In genomic region chr11:84429581-84429980, GRCm38 (mm10) we compare ENCODE assay signal across 8 mouse cellular contexts.
DNase-seq lines count a peak whose midpoint lies in the region; ATAC-seq and TF ChIP-seq lines count a peak whose summit lies in the region.

No protein-coding gene starts in this region.

- DNase-seq in ovary, postnatal 14 days (ENCODE audit: low spot score): peak; percentile 21
- no peak for DNase-seq in ovary, postnatal 36 days (ENCODE audit: low spot score)
- DNase-seq in Patski (ENCODE audit: low read depth, low spot score): no peak
- peak; percentile 28 to 44 for DNase-seq in layer of hippocampus, postnatal 10 days (ENCODE audit: low spot score in 2 of 2)
- DNase-seq in naive thymus-derived CD4-positive, alpha-beta T cell, adult 2 months (ENCODE audit: low read depth): peak; percentile 65
- DNase-seq in ovary, postnatal 10 days (ENCODE audit: low spot score): no peak

- H3K9me3 ChIP-seq in hindbrain, embryonic 12.5 days (replicated peaks): no peaks in the 10 kb centered on the region

- no peak overlapping the region for H3K4me3 ChIP-seq in hindbrain, embryonic 12.5 days

- no peak overlapping the region for H3K4me2 ChIP-seq in hindbrain, embryonic 12.5 days (replicated peaks)

- no peak overlapping the region for H3K9ac ChIP-seq in hindbrain, embryonic 12.5 days

- no peaks in the 10 kb centered on the region for H3K27me3 ChIP-seq in Patski
- no peaks in the 10 kb centered on the region for H3K27me3 ChIP-seq in hindbrain, embryonic 12.5 days

- in situ Hi-C loops in Patski (cut with MboI; ENCODE audit: low pct_unique_long_range_greater_than_20kb): no loop called here

- POLR2A ChIA-PET in Patski (lab: Charles Lee): no interaction called here

- H3K4me1 ChIP-seq in hindbrain, embryonic 12.5 days: peaks cover 24% of the 10 kb centered on the region

- WGBS in hindbrain, embryonic 12.5 days: 19% methylated on average over 1 of the region's 1 CpGs

- no peak for ATAC-seq in Patski
- peak; percentile 82 for ATAC-seq in common myeloid progenitor, adult 5-6 weeks (replicated peaks; ENCODE audit: low read depth, poor library complexity, severe bottlenecking)
- ATAC-seq in hindbrain, embryonic 12.5 days (ENCODE audit: low FRiP score): peak; percentile 71

- H3K27ac ChIP-seq in hindbrain, embryonic 12.5 days: no peak overlapping the region

- TF ChIP-seq CTCF in Patski (IDR thresholded peaks at IDR 0.05): peak; percentile 83

- no peaks in the 10 kb centered on the region for H3K36me3 ChIP-seq in hindbrain, embryonic 12.5 days

- CTCF ChIA-PET in Patski (lab: Charles Lee): interaction anchor here (0.7 to 2.4 kb wide), 8 partner anchors 8 to 369 kb away, joined by 3 to 13 read pairs (median 4); no protein-coding TSS in a partner anchor

Comparison
In these comparisons a context has a peak if more than half of its experiments do, and no peak if none do; other contexts are left out.
1. DNase-seq: peak in ovary, postnatal 14 days (single experiment), layer of hippocampus, postnatal 10 days (2 of 2) and naive thymus-derived CD4-positive, alpha-beta T cell, adult 2 months (single experiment); none in ovary, postnatal 36 days (single experiment), Patski (single experiment) and ovary, postnatal 10 days (single experiment).